Mouse (Mus musculus): ENCODE measurements around the gene Rplp1.

GRCm38 (mm10) chr9:61905576-61905975 lies 8.8 kb downstream of the Rplp1 start:
- TF ChIP-seq CTCF (IDR thresholded peaks at IDR 0.05) (no peak), EP300 (IDR thresholded peaks at IDR 0.05; ENCODE audit: insufficient read depth, low read depth, low read length) (no peak)
